Mouse (Mus musculus) embryonic facial prominence, embryonic 11.5 days (tissue): ENCODE data around the gene 4833439L19Rik. TPM values are rescaled to one million over a fixed set of nuclear protein-coding genes. Genes with fewer than 3 reads are reported as not detected.

Source experiments
- ATAC-seq: fragments of 200-750 bp; cut with Nextera tagmentation; replicated peaks from 2 replicates; pipeline ENCODE4 v1.8.0; 2017; ENCODE audit warnings: low read depth; ENCODE audit not compliant: insufficient number of reproducible peaks, low FRiP score, low TSS enrichment
- DNase-seq: peaks from one replicate; pipeline ENCODE4 v3.0.0-alpha.2; 2015; ENCODE audit warnings: low spot score
- H3K27ac ChIP-seq: fragments of 300-500 bp; sonication (generic); replicated peaks from 2 replicates; pipeline ENCODE4 v1.5.1; 2014; ENCODE audit warnings: mild to moderate bottlenecking, low read depth, low read length, control low read depth
- H3K27me3 ChIP-seq: fragments of 300-500 bp; sonication (generic); 2 replicates; pipeline ENCODE4 v1.6.1; 2014; ENCODE audit warnings: mild to moderate bottlenecking, low read length, moderate library complexity, mixed read lengths; ENCODE audit not compliant: control insufficient read depth, insufficient read depth
- H3K36me3 ChIP-seq: fragments of 300-500 bp; sonication (generic); replicated peaks from 2 replicates; pipeline ENCODE4 v1.6.1; 2014; ENCODE audit warnings: low read depth, mild to moderate bottlenecking, low read length, moderate library complexity, mixed read lengths; ENCODE audit not compliant: control insufficient read depth, insufficient read depth
- H3K4me1 ChIP-seq: fragments of 300-500 bp; sonication (generic); 2 replicates; pipeline ENCODE4 v1.6.1; 2014; ENCODE audit warnings: low read length, mixed read lengths; ENCODE audit not compliant: control insufficient read depth, insufficient read depth
- H3K4me2 ChIP-seq: fragments of 300-500 bp; sonication (generic); 2 replicates; pipeline ENCODE4 v1.6.1; 2014; ENCODE audit warnings: low read depth, mild to moderate bottlenecking, control low read depth, low read length, moderate library complexity
- H3K4me3 ChIP-seq: fragments of 300-500 bp; sonication (generic); 2 replicates; pipeline ENCODE4 v1.5.1; 2014; ENCODE audit warnings: low read depth, low read length, control low read depth
- H3K9ac ChIP-seq: fragments of 300-500 bp; sonication (generic); replicated peaks from 2 replicates; pipeline ENCODE4 v1.6.1; 2014; ENCODE audit warnings: mild to moderate bottlenecking, control low read depth, low read length
- H3K9me3 ChIP-seq: fragments of 300-500 bp; sonication (generic); replicated peaks from 2 replicates; pipeline ENCODE4 v1.6.1; 2016; ENCODE audit warnings: mild to moderate bottlenecking, low read length, inconsistent platforms, mixed read lengths; ENCODE audit not compliant: control insufficient read depth
- WGBS: fragments of 180-500 bp; shearing (Covaris S2); extraction: QIAGEN DNeasy Blood & Tissue Kit; methylation state at CpG from one replicate; pipeline ENCODE4 v1.1.7; 2014; 5-methylcytosine and 5-hydroxymethylcytosine counted together
- polyA plus RNA-seq: library from polyadenylated mRNA; unstranded; fragments of >200 nt; fragmentation: Nextera tagmentation; extraction: Ambion mirVana; gene quantifications from 2 replicates; pipeline ENCODE4 v1.2.1, GENCODE M21; 2014

4833439L19Rik gene
- polyA plus RNA-seq, 1 experiment from 2014 or later = 188 TPM

- Histone ChIP-seq H3K4me1 (no peaks in the 10 kb centered on the region; the same call in 1 of the 2 replicates), H3K4me3 (no peak overlapping the region), H3K4me2 (no peak overlapping the region), H3K9me3 (no peaks in the 10 kb centered on the region), H3K9ac (no peak overlapping the region), H3K27me3 (no peaks in the 10 kb centered on the region), H3K36me3 (peaks cover 10% of the 10 kb centered on the region), H3K27ac (no peak overlapping the region)
- 88% methylated on average over 21 of the region's 21 CpGs for WGBS
- DNase-seq (no peak), ATAC-seq (no peak)
Measured at GRCm38 (mm10) chr13:54577652-54578507, 12.6 kb upstream of the 4833439L19Rik start.

GRCm38 (mm10) chr13:54575489-54575888, 10.3 kb upstream of the 4833439L19Rik start:
- Histone ChIP-seq H3K4me3 (peak overlapping the region; percentile 96), H3K36me3 (0 out of 2 replicates have a peak, but pooled peaks cover 2% of the 10 kb centered on the region), H3K4me1 (no peaks in the 10 kb centered on the region; the same call in 1 of the 2 replicates), H3K27me3 (no peaks in the 10 kb centered on the region), H3K4me2 (peak overlapping the region; percentile 90), H3K27ac (no peak overlapping the region), H3K9ac (peak overlapping the region; percentile 93), H3K9me3 (no peaks in the 10 kb centered on the region)
- ATAC-seq (no peak), DNase-seq (peak; percentile 6)
- 2% methylated on average over 19 of the region's 19 CpGs for WGBS

- Histone ChIP-seq H3K27ac (peak within 1 kb of the TSS; percentile 67; the same call in 1 of the 2 replicates), H3K4me1 (no peaks in the 10 kb centered on the region; the same call in 1 of the 2 replicates), H3K9me3 (no peaks in the 10 kb centered on the region), H3K36me3 (0 out of 2 replicates have a peak, but pooled peaks cover 2% of the 10 kb centered on the region), H3K4me3 (peak within 1 kb of the TSS; percentile 96), H3K9ac (peak within 1 kb of the TSS; percentile 93), H3K27me3 (no peaks in the 10 kb centered on the region), H3K4me2 (peak within 1 kb of the TSS; percentile 90)
- ATAC-seq (peak; percentile 85), DNase-seq (peak; percentile 85)
- WGBS = under 1% methylated on average over 55 of the region's 55 CpGs
Measured at GRCm38 (mm10) chr13:54574854-54575481, 9.7 kb upstream of the 4833439L19Rik start, which contains the start of gene Arl10. Gene Arl10 (plus strand): TSS chr13:54575015.

GRCm38 (mm10) chr13:54572621-54573020, 7.4 kb upstream of the 4833439L19Rik start:
- ATAC-seq (no peak), DNase-seq (no peak)
- no peak overlapping the region for H3K27ac ChIP-seq
- H3K4me2 ChIP-seq = no peak overlapping the region
- no peaks in the 10 kb centered on the region for H3K27me3 ChIP-seq
- WGBS = 84% methylated on average over 4 of the region's 4 CpGs
- no peak overlapping the region for H3K9ac ChIP-seq
- no peaks in the 10 kb centered on the region for H3K36me3 ChIP-seq
- H3K9me3 ChIP-seq = no peaks in the 10 kb centered on the region
- H3K4me3 ChIP-seq = no peak overlapping the region
- H3K4me1 ChIP-seq = no peaks in the 10 kb centered on the region; the same call in 1 of the 2 replicates

GRCm38 (mm10) chr13:54571637-54572036, 6.4 kb upstream of the 4833439L19Rik start:
- no peak for ATAC-seq
- Histone ChIP-seq H3K9me3 (no peaks in the 10 kb centered on the region), H3K27ac (no peak overlapping the region), H3K9ac (no peak overlapping the region), H3K36me3 (no peaks in the 10 kb centered on the region), H3K4me2 (no peak overlapping the region), H3K4me3 (no peak overlapping the region), H3K4me1 (no peaks in the 10 kb centered on the region; the same call in 1 of the 2 replicates), H3K27me3 (no peaks in the 10 kb centered on the region)
- 50% methylated on average over 2 of the region's 2 CpGs for WGBS
- DNase-seq = peak; percentile 23

GRCm38 (mm10) chr13:54570736-54571135, 5.5 kb upstream of the 4833439L19Rik start:
- no peak overlapping the region for H3K27ac ChIP-seq
- DNase-seq = no peak
- H3K4me2 ChIP-seq = no peak overlapping the region
- no peak for ATAC-seq
- H3K27me3 ChIP-seq = no peaks in the 10 kb centered on the region
- no peak overlapping the region for H3K4me3 ChIP-seq
- H3K9ac ChIP-seq = no peak overlapping the region
- H3K4me1 ChIP-seq = no peaks in the 10 kb centered on the region; the same call in 1 of the 2 replicates
- no peaks in the 10 kb centered on the region for H3K9me3 ChIP-seq
- no peaks in the 10 kb centered on the region for H3K36me3 ChIP-seq
- WGBS = 68% methylated on average over 4 of the region's 4 CpGs

GRCm38 (mm10) chr13:54569282-54569681, 4.0 kb upstream of the 4833439L19Rik start:
- WGBS = 44% methylated on average over 1 of the region's 1 CpGs
- Histone ChIP-seq H3K4me1 (no peaks in the 10 kb centered on the region), H3K36me3 (no peaks in the 10 kb centered on the region), H3K9me3 (no peaks in the 10 kb centered on the region), H3K4me3 (no peak overlapping the region), H3K27me3 (no peaks in the 10 kb centered on the region), H3K27ac (no peak overlapping the region), H3K9ac (no peak overlapping the region), H3K4me2 (no peak overlapping the region)
- ATAC-seq = no peak
- DNase-seq = no peak

- H3K4me2 ChIP-seq = no peak overlapping the region
- no peak overlapping the region for H3K9ac ChIP-seq
- 42% methylated on average over 5 of the region's 5 CpGs for WGBS
- DNase-seq = no peak
- no peaks in the 10 kb centered on the region for H3K9me3 ChIP-seq
- no peak overlapping the region for H3K4me3 ChIP-seq
- ATAC-seq = no peak
- H3K36me3 ChIP-seq = no peaks in the 10 kb centered on the region
- no peaks in the 10 kb centered on the region for H3K27me3 ChIP-seq
- no peaks in the 10 kb centered on the region for H3K4me1 ChIP-seq
- H3K27ac ChIP-seq = no peak overlapping the region
Measured at GRCm38 (mm10) chr13:54568380-54568779, 3.1 kb upstream of the 4833439L19Rik start.
